Mouse (Mus musculus) CH12.LX (cell line): ENCODE measurements around the gene Ap1s3.

ENCODE experiments used
- CHD1 ChIP-seq: IDR thresholded peaks from 2 replicates; pipeline ENCODE4 v1.6.1; 2012; ENCODE audit warnings: low read depth, low read length, improper control_type of control experiment, inconsistent platforms
- CTCF ChIP-seq, 2 experiments: IDR thresholded peaks in 1 of 2; conservative IDR thresholded peaks in 1 of 2; 2 replicates each; pipeline ENCODE4 v1.5.1; 2011 to 2012; ENCODE audit warnings: low read depth in 2 of 2, low read length in 2 of 2, improper control_type of control experiment in 1 of 2, inconsistent platforms in 1 of 2, mild to moderate bottlenecking in 1 of 2, moderate library complexity in 1 of 2
- ELF1 ChIP-seq: IDR thresholded peaks from 2 replicates; pipeline ENCODE4 v1.6.1; 2014; ENCODE audit warnings: low read depth, mild to moderate bottlenecking, inconsistent platforms, low read length, improper control_type of control experiment
- GABPA ChIP-seq: IDR thresholded peaks from 2 replicates; pipeline ENCODE4 v1.6.1; 2012; ENCODE audit warnings: low read depth, low read length, improper control_type of control experiment, inconsistent platforms; ENCODE audit not compliant: insufficient replicate concordance
- HCFC1 ChIP-seq: IDR thresholded peaks from 2 replicates; pipeline ENCODE4 v1.6.1; 2012; ENCODE audit warnings: low read depth, mild to moderate bottlenecking, inconsistent platforms, low read length, improper control_type of control experiment
- JUND ChIP-seq: conservative IDR thresholded peaks from 2 replicates; pipeline ENCODE4 v1.6.1; 2011; ENCODE audit warnings: low read depth, low read length, improper control_type of control experiment
- PAX5 ChIP-seq: IDR thresholded peaks from 2 replicates; pipeline ENCODE4 v1.6.1; 2012; ENCODE audit warnings: low read length, inconsistent platforms, mixed read lengths
- RAD21 ChIP-seq: IDR thresholded peaks from 2 replicates; pipeline ENCODE4 v1.6.1; 2011; ENCODE audit warnings: low read depth, mild to moderate bottlenecking, low read length, improper control_type of control experiment, moderate library complexity
- SIN3A ChIP-seq: IDR thresholded peaks from 2 replicates; pipeline ENCODE4 v1.6.1; 2012; ENCODE audit warnings: low read length, improper control_type of control experiment, inconsistent platforms
- USF2 ChIP-seq: conservative IDR thresholded peaks from 2 replicates; pipeline ENCODE4 v1.6.1; 2011; ENCODE audit warnings: low read depth, low read length, improper control_type of control experiment

DNA sequence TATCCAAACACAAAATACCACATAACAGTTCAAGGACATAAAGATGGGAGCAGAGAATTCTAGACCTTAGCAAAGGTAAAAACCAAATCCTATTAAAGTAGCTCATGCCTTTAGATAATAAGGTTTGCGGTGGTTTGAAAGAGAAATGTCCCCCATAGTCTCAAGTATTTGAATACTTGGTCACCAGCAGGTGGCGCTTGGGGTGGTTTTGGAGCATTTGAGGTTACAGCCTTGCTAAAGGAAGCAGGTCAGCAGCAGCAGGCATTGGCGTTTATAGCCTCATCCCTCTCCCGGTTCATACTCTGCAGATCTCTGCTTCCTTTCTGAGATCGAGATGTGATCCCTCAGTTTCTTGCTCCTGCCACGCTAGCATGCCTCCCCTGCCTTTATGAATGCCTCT is 57.3 kb downstream of the Ap1s3 start:
- TF ChIP-seq HCFC1 = no peak
- no peak for TF ChIP-seq PAX5
- TF ChIP-seq USF2 = no peak
- TF ChIP-seq SIN3A = no peak
- 0 out of 4 replicates have a peak, but pooled peaks of 1 of the 2 experiments have one; percentile 15 for TF ChIP-seq CTCF (conservative IDR thresholded peaks at IDR 0.05 in 1 of 2, IDR thresholded peaks at IDR 0.05 in 1 of 2; ENCODE audit: low read depth in 2 of 2, low read length in 2 of 2)
- no peak for TF ChIP-seq JUND
- no peak for TF ChIP-seq GABPA
- TF ChIP-seq RAD21 = no peak
- no peak for TF ChIP-seq ELF1
- TF ChIP-seq CHD1 = no peak
